Mouse (Mus musculus) C3H10T1/2 (cell line): ENCODE measurements around the gene Arglu1. TPM values are rescaled to one million over a fixed set of nuclear protein-coding genes. Genes with fewer than 3 reads are reported as not detected.

ENCODE experiments used
- polyA plus RNA-seq, 2 experiments: library from polyadenylated mRNA; unstranded; fragments of >200 nt; fragmentation: generic; extraction: Trizol; gene quantifications; one replicate each; pipeline ENCODE4 v1.2.1; 2012; ENCODE audit warnings: missing spikeins in 2 of 2

Arglu1 gene
- 10 to 100 TPM in 1 of 2 experiments, 1 to 10 TPM in 1; 6.6 to 17.1 TPM for polyA plus RNA-seq

GRCm38 (mm10) chr8:8690146-8691092 is at the start of gene Arglu1:
Gene Arglu1, minus strand, starts transcription at chr8:8690521.

DNA sequence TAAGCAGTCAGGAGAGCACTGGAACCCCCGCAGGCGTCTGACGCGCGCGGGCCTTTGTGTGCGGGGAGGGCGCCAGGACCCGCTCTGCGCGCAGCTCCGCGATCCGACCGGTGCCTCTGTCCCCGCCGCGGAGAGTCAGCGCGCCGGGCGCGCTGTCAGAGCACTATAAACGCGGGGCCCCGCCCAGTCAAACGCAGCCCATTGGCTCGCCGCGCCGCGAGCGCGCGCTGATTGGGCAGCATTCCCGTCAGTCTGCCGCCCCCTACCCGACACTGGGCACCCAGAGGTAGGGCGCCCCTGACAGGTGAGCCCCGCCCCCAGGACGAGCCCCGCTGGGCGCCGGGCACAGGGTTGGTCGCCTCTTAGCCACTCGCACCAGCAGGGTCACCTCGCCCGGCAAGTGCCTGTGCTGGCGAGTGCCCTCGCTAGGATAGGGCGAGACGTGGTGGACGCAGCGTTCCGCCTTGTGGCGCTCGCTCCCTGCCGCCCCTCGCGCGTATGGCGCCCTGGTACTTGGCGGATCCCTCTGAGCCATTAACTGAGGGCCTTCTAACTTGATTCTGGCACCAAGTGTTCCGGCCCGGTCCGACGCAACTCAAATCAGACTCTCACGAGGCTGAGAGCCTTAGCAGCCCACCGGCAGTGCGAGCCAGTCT is 29.1 kb downstream of the Arglu1 start, which contains the start of gene Efnb2:
Gene Efnb2, minus strand, starts transcription at position 140 of the 656 bp plus-strand sequence.

Other genes starting within 250 kb of the Arglu1 start
- gene Efnb2, start 29.3 kb downstream of the Arglu1 start, polyA plus RNA-seq: 10 to 100 TPM in 1 of 2 experiments, under 1 TPM in 1; 0.89 to 10.9 TPM